Mouse (Mus musculus): Measurements from ENCODE around the gene Fam118b. TPM values are rescaled to one million over a fixed set of nuclear protein-coding genes. Genes with fewer than 3 reads are reported as not detected.
A peak's percentile ranks its signal among the peaks of the same experiment; 100 is the strongest.

Fam118b gene
- total RNA-seq (2021): 10 to 100 TPM; 27.2 to 28.7 TPM
- long read RNA-seq, experiment 1, transcript Fam118b-201 (8 exons, 1,860 nt): major isoform, 7 of 23 reads
- long read RNA-seq, experiment 1, partial matches to known transcripts: 5 of 23 reads
- long read RNA-seq, experiment 1, other reads (novel, unspliced or antisense): 10 of 23 reads
- long read RNA-seq, experiment 2, transcript Fam118b-201 (8 exons, 1,860 nt): major isoform, 7 of 24 reads
- long read RNA-seq, experiment 2, partial matches to known transcripts: 4 of 24 reads
- long read RNA-seq, experiment 2, other reads (novel, unspliced or antisense): 12 of 24 reads

DNA sequence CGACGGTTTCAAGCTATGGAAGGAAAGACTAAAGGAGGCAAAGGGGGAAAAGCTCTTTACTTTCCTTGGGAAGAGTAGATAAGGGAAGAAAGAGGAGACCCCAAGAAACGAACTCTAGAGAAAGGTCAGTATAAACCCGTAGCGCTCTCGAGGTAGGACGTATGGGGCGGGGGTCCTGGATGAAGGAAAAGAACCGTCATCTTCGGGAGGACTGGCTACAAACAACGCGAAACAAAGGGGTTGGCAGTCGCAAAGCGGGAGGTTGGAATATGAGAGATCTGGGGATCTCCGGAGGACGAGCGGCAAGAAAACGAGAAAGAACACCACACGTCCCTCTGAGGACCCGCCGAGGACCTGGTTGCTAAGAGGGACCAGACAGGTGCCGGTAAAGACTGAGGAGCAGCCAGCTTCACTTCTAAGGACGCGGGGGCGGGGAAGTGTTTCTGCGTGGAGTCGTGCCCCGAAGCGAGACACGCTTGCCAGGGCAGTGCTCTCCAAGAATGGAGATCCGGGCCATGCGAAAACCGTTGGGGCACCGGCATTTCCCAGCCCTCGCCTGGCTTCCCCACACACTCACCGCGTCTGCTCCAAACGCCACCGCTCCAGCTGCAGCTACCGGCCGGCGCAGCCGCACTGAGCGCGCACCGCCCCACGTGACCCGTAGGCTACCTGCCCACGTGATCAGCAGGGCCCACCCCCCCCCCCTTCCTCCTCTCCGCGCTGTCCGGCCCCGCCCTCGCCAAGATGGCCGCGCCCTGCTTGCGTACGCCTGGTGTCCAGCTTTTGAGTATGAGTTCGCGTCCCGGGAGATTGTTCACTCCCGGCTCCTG is at the start of gene Fam118b, which contains the start of gene Rpusd4:
Gene Fam118b (minus strand): TSS at position 660 of the 830 bp plus-strand sequence.
Gene Rpusd4 (plus strand): TSS at position 720 of the 830 bp plus-strand sequence.
- DNase-seq: peak; percentile 94

- DNase-seq: no peak
Observed at GRCm38 (mm10) chr9:35316771-35317211, 49.2 kb upstream of the Fam118b start.

GRCm38 (mm10) chr9:35314254-35314653 is 46.6 kb upstream of the Fam118b start:
- no peak for DNase-seq

DNA sequence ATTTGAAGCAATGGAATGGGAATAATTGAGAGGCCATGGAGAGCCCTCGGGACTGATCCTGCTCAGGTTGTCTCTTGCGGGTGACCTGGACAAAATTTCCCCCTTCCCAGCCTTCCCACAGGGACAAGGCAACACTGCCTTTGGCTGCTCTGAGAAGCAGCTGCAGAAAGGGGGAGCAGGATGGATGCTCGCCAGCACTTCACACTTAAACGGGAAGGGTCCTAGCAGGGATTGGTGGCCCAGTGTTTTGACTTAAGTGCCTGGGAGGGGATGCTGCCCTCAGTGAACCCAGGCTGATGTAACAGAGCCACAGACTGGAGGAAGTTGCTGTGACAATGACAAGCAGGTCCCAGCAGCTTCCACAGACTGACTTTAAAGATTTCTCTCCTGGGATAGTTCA is 46.0 kb upstream of the Fam118b start:
- no peak for DNase-seq

GRCm38 (mm10) chr9:35312516-35312915 is 44.9 kb upstream of the Fam118b start:
- peak; percentile 70 for DNase-seq

DNA sequence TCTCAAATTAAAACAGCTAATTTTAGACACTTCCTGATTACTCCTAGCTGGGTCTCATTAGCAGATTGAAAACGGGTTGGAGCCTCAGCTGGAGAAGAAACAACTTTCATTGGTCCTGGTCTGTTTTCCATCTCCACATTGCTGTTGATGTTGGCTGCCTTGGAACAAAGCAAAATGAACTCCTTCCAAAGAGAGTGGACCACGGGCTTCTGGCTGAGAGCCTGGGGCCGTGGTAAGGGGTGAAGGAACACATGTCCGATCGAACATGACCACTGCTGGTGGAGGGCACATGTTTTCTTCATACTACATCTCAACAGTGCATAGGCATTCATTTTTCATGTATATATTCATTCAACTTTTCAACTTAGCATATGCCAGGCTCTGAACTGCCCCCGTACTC is 42.8 kb upstream of the Fam118b start:
- no peak for DNase-seq

- DNase-seq: no peak
Observed at GRCm38 (mm10) chr9:35307461-35307860, 39.9 kb upstream of the Fam118b start.

- no peak for DNase-seq
Observed at GRCm38 (mm10) chr9:35302172-35302571, 34.6 kb upstream of the Fam118b start.

DNA sequence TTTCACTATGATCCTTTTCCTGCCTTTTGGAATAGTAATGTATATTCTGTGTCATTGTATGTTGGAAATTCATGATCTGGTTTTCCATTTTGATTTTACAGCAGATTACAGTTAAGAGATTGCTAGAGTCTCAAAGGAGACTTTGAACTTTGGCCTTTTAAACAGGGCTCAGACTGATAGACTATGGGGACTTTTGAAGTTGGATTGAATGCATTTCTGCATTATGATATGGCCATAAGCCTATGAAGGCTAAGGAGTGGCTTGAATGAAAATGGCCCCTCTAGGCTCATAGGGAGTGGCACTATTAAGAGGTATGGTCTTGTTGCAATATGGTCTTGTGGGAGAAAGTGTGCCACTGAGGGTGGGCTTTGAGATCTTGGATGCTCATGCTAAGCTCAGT is 30.2 kb upstream of the Fam118b start:
- no peak for DNase-seq

- no peak for DNase-seq
Observed at GRCm38 (mm10) chr9:35293465-35293864, 25.9 kb upstream of the Fam118b start.

DNA sequence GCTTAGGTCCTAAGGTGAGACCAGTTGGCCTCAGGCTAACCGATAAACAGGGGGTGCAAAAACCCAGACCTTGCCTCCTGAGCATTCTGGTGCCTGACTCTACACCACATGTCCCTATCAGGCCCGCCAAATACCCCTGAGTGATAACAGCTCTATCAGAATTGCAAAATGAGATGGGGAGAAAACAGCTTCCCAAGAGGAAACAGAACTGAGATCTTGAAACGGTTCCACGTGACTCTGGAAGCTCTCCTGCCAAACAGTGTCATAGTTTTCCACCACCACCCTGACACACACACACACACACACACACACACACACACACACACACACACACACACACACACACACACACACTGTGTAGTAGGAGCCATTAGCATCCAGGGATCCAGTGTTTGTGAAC is 23.3 kb upstream of the Fam118b start:
- DNase-seq: no peak

- no peak for DNase-seq
Observed at GRCm38 (mm10) chr9:35290417-35290816, 22.8 kb upstream of the Fam118b start.

DNA sequence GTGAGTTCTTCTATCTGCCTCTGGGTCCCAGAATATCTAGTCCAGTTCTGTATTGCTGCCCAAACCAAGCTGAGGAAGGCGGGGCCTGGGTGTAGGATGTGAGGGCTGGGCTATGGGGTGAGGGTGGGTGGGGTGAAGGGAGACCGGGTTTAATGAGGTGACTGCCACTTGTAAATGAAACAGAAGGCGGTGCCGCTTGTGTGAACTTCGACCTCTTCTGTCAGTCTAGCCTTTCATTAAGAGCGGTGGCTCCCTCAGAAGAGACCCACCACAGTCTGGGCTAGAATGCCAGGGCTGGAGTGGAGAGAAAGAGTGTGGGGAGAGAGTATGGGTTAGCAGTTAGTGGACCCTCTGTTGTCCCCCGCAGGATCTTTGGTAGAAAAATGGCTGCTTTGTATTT is 22.4 kb upstream of the Fam118b start:
- DNase-seq: no peak

GRCm38 (mm10) chr9:35286351-35286750 is 18.7 kb upstream of the Fam118b start:
- no peak for DNase-seq

DNA sequence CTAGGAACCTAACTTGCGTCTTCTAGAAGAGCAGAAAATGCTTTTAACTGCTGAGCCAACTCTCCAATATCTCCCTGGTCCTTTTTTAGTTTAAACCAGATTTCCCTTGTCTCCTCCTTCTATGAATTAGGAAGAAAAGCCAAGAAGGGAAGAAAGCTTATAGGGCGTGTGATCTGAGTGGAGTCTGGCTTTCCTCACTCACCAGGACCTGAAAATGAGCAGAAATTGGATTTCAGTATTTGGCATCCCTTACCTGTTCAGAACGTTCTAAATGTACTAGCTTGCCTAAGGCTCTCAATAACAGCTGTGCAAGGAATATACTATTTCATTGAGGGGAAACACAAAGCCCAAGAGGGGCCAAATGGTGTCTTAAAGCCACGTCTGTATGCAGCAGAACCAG is 16.7 kb upstream of the Fam118b start:
- no peak for DNase-seq

- no peak for DNase-seq
Observed at GRCm38 (mm10) chr9:35283415-35284069, 15.9 kb upstream of the Fam118b start.

DNA sequence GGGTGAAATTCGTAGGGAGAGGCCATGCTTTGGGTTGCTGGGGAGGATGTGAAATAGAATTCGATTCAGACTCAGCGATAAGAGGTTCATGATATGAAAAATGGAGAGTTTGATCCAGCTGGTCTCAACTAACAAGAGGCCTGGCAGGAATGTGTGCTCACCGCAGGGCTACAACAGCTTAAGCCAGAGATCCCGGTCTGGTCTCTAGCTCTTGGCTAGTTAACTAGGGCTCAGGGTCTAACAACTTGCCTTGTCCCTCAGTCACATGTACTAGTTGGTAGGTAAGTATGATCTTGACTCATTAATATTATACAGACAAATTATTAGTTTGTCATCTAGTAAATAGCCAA is 15.2 kb upstream of the Fam118b start:
- DNase-seq: no peak

- DNase-seq: peak; percentile 48
Observed at GRCm38 (mm10) chr9:35282006-35282850, 14.6 kb upstream of the Fam118b start.

DNA sequence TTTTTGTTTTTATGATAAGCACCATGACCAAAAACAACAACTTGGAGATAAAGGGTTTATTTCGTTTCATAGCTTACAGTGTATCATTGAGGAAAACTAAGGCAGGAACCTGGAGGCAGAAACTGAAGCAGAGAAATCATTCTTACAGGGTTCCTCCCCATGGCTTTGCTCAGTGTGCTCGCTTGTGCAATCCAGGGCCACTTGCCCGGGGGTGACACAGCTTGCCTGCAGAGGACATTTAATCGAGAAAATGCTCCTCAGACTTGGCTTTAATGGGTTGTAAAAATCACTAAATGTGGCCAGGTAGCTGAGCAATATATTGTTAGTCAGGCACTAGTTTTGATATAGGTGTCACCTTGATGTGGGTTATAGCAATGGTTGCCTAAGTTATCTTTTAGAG is 10.8 kb upstream of the Fam118b start:
- no peak for DNase-seq

DNA sequence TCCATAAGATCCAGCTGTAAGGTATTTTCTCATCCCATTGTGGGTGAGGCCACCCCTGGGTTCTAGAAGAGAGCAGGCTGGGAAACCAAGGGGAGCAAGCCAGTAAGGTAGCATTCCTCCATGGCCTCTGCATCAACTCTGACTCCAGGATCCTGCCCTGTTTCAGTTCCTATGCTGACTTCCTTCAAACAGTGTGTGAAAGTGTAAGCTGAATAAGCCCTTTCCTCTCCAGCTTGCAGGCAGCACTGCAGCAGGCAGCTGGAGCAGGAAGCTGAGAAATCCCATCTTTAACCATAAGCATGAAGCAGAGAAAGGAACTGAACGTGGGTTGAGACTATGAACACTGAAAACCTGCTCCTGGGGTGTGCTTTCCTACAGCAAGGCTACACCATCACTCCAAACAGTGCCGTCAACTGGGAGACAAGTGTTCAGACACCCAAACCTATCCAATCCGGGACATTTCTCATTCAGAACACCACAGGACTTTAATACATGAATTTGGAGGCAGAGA is 10.3 kb upstream of the Fam118b start:
- DNase-seq: no peak

DNA sequence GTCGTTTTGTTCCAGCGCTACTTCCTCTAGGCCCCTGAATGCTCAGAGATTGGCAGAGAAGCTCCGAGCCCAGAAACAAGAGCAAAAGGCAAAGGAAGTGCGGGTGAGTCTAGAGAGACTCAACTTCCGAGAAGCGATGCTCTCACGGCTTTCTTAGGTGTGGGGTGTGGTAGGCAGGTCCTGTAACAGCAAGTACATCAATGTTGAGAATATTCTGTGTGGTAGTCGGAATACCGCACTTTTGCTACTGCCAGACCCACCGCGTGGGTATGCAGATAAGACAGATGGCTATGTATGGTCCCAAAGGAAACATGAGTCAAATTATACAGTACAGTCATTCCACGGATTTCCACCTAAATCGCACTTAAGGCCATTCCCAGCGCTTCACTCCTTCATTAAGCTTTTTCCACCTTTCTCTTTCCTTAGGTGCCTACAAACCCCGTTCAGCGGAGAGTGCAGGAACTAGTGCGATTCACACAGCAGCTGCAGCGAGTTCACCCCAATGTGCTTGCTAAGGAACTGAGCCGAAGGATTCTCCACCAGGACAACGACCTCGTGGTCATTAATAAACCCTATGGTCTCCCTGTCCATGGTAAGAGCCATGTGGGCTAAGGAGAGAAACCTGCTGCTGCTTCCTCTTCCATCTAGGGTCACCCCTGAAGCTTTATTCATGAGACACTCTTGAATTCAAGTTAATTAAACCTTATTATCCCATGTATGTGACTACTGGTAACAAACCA is 541 bp upstream of the Fam118b start:
- DNase-seq: no peak

Measured in gastrocnemius, postnatal 10 days (tissue).